Mouse (Mus musculus) layer of hippocampus, postnatal 25 days (tissue): Measurements from ENCODE around the gene Arhgdig. TPM values are rescaled to one million over a fixed set of nuclear protein-coding genes. Genes with fewer than 3 reads are reported as not detected.
A peak's percentile ranks its signal among the peaks of the same experiment; 100 is the strongest.

ENCODE experiments used
- DNase-seq, 2 experiments: peaks; one replicate each; pipeline ENCODE4 v3.0.0; 2022; ENCODE audit warnings: mixed read lengths in 2 of 2, low spot score in 1 of 2; ENCODE audit errors: extremely low spot score in 1 of 2
- total RNA-seq, 2 experiments: library from RNA; stranded (reverse); gene quantifications; 2 replicates each; pipeline ENCODE4 v1.2.3; 2021

The Arhgdig gene
- total RNA-seq, result 10 to 100 TPM; 71.8 to 83.1 TPM

GRCm38 (mm10) chr17:26207686-26208085, at the start of gene Arhgdig:
Gene Arhgdig, minus strand, starts transcription at chr17:26207786.
- DNase-seq, result no peak

- no peak for DNase-seq
Observed at GRCm38 (mm10) chr17:26255313-26255712, 47.7 kb upstream of the Arhgdig start.

- DNase-seq, result no peak
Observed at GRCm38 (mm10) chr17:26253399-26253798, 45.8 kb upstream of the Arhgdig start.

- DNase-seq, result peak; percentile 91 to 96
Observed at GRCm38 (mm10) chr17:26252539-26253251, 45.1 kb upstream of the Arhgdig start, which contains the start of gene Luc7l. Gene Luc7l, plus strand, starts transcription at chr17:26252896.

GRCm38 (mm10) chr17:26251886-26252538, 44.4 kb upstream of the Arhgdig start:
- DNase-seq, result no peak

GRCm38 (mm10) chr17:26244101-26244841, 36.7 kb upstream of the Arhgdig start, which contains the start of gene Fam234a:
Gene Fam234a, minus strand, starts transcription at chr17:26244242.
- DNase-seq, result peak; percentile 69 to 75

GRCm38 (mm10) chr17:26243471-26244100, 36.0 kb upstream of the Arhgdig start:
- peak in 1 of 2 experiments; percentile 54 for DNase-seq

GRCm38 (mm10) chr17:26240990-26241389, 33.4 kb upstream of the Arhgdig start:
- no peak for DNase-seq

GRCm38 (mm10) chr17:26240120-26240790, 32.7 kb upstream of the Arhgdig start:
- no peak for DNase-seq

GRCm38 (mm10) chr17:26239551-26239950, 32.0 kb upstream of the Arhgdig start:
- DNase-seq, result no peak

GRCm38 (mm10) chr17:26237667-26238066, 30.1 kb upstream of the Arhgdig start:
- DNase-seq, result no peak

GRCm38 (mm10) chr17:26235077-26235815, 27.7 kb upstream of the Arhgdig start:
- no peak for DNase-seq

- DNase-seq, result no peak
Observed at GRCm38 (mm10) chr17:26234386-26234785, 26.8 kb upstream of the Arhgdig start.

GRCm38 (mm10) chr17:26232863-26233262, 25.3 kb upstream of the Arhgdig start:
- DNase-seq, result no peak

- DNase-seq, result no peak
Observed at GRCm38 (mm10) chr17:26231156-26231555, 23.6 kb upstream of the Arhgdig start.

- DNase-seq, result no peak
Observed at GRCm38 (mm10) chr17:26229776-26230175, 22.2 kb upstream of the Arhgdig start.

GRCm38 (mm10) chr17:26225150-26225549, 17.6 kb upstream of the Arhgdig start:
- DNase-seq, result no peak

GRCm38 (mm10) chr17:26221508-26221907, 13.9 kb upstream of the Arhgdig start:
- DNase-seq, result no peak

- no peak for DNase-seq
Observed at GRCm38 (mm10) chr17:26212681-26213080, 5.1 kb upstream of the Arhgdig start.
